ENCODE assay signal across 21 mouse cellular contexts in genomic region chr16:87834296-87834695, GRCm38 (mm10).
A peak's percentile ranks its signal among the peaks of the same experiment; 100 is the strongest.
DNase-seq lines count a peak whose midpoint lies in the region; ATAC-seq and TF ChIP-seq lines count a peak whose summit lies in the region.
"Had no signal": no experiment of that assay in that cellular context is flagged by ENCODE, and none has a peak within 500 bp of the region (broad histone marks: within the 10 kb centered on the region; RNA-seq: fewer than 3 reads in every experiment).

No protein-coding gene starts in this region.

- no peak overlapping the region for H3K9ac ChIP-seq in neural tube, embryonic 12.5 days
- H3K9ac ChIP-seq: embryonic facial prominence, embryonic 13.5 days; stomach, embryonic 15.5 days had no signal

- no peak overlapping the region for H3K4me2 ChIP-seq in neural tube, embryonic 12.5 days (replicated peaks)
- H3K4me2 ChIP-seq: embryonic facial prominence, embryonic 13.5 days; stomach, embryonic 15.5 days had no signal

- H3K9me3 ChIP-seq in neural tube, embryonic 12.5 days = no peaks in the 10 kb centered on the region
- H3K9me3 ChIP-seq: embryonic facial prominence, embryonic 13.5 days; forebrain, embryonic 10.5 days; heart, embryonic 10.5 days; stomach, embryonic 15.5 days had no signal

- TF ChIP-seq POLR2A in brain, embryonic 14.5 days (IDR thresholded peaks at IDR 0.05; ENCODE audit: borderline replicate concordance, extremely low read depth, insufficient read depth, insufficient read length, poor library complexity, severe bottlenecking) = no peak

- no peak overlapping the region for H3K4me3 ChIP-seq in neural tube, embryonic 12.5 days
- H3K4me3 ChIP-seq: embryonic facial prominence, embryonic 13.5 days; forebrain, embryonic 10.5 days; heart, embryonic 10.5 days; myocyte; stomach, embryonic 15.5 days had no signal

- peak; percentile 59 for ATAC-seq in neural tube, embryonic 12.5 days (ENCODE audit: low FRiP score, low read depth)

- H3K27ac ChIP-seq in neural tube, embryonic 12.5 days = no peak overlapping the region
- H3K27ac ChIP-seq: embryonic facial prominence, embryonic 13.5 days; forebrain, embryonic 10.5 days; heart, embryonic 10.5 days; macrophage; stomach, embryonic 15.5 days had no signal

- H3K4me1 ChIP-seq in neural tube, embryonic 12.5 days = peaks cover 3% of the 10 kb centered on the region; the same call in 1 of the 2 replicates
- H3K4me1 ChIP-seq: heart, embryonic 10.5 days; stomach, embryonic 15.5 days had no signal

- H3K36me3 ChIP-seq in neural tube, embryonic 12.5 days = no peaks in the 10 kb centered on the region
- H3K36me3 ChIP-seq: embryonic facial prominence, embryonic 13.5 days; forebrain, embryonic 10.5 days; heart, embryonic 10.5 days; stomach, embryonic 15.5 days had no signal

- 49% methylated on average over 7 of the region's 7 CpGs for WGBS in neural tube, embryonic 12.5 days

- DNase-seq in embryo, embryonic 11 days = peak; percentile 21
- DNase-seq in embryo, embryonic 10 days (ENCODE audit: low spot score) = no peak
- peak; percentile 60 for DNase-seq in brain, embryonic 14.5 days (ENCODE audit: low read depth)
- DNase-seq in mesoderm, embryonic 11.5 days (ENCODE audit: low read depth, low spot score) = peak; percentile 35
- DNase-seq in spleen, postnatal 4 days (ENCODE audit: low spot score in 2 of 2) = no peak
- no peak for DNase-seq in right cerebral cortex, postnatal 36 days (ENCODE audit: low spot score in 2 of 2)
- no peak for DNase-seq in left cerebral cortex, adult 9 months (ENCODE audit: low spot score in 2 of 2)
- DNase-seq: adrenal gland, postnatal 25 days; cerebellum, postnatal 10 days; gastrocnemius, postnatal 10 days; kidney, adult 11 months; kidney, postnatal 14 days; liver; lung, adult 18-20 months had no signal

- H3K27me3 ChIP-seq in neural tube, embryonic 12.5 days (replicated peaks) = no peaks in the 10 kb centered on the region
- H3K27me3 ChIP-seq: embryonic facial prominence, embryonic 13.5 days; stomach, embryonic 15.5 days had no signal

- TF ChIP-seq CTCF in brain, embryonic 14.5 days (IDR thresholded peaks at IDR 0.05; ENCODE audit: borderline replicate concordance, extremely low read depth, insufficient read depth, insufficient read length) = no peak

Comparison
In these comparisons a context has a peak if more than half of its experiments do, and no peak if none do; other contexts are left out.
1. DNase-seq: peak in embryo, embryonic 11 days (single experiment), brain, embryonic 14.5 days (single experiment) and mesoderm, embryonic 11.5 days (single experiment); none in embryo, embryonic 10 days (single experiment), spleen, postnatal 4 days (0 of 2), right cerebral cortex, postnatal 36 days (0 of 2) and left cerebral cortex, adult 9 months (0 of 2).